Mouse (Mus musculus): ENCODE results near the gene Map3k7.
A peak's percentile ranks its signal among the peaks of the same experiment; 100 is the strongest.
"Not testable (repeated sequence)": the region's sequence is repeated elsewhere in the genome, so short reads cannot be mapped to it uniquely, and the experiment has no call there.

The Map3k7 gene

DNA sequence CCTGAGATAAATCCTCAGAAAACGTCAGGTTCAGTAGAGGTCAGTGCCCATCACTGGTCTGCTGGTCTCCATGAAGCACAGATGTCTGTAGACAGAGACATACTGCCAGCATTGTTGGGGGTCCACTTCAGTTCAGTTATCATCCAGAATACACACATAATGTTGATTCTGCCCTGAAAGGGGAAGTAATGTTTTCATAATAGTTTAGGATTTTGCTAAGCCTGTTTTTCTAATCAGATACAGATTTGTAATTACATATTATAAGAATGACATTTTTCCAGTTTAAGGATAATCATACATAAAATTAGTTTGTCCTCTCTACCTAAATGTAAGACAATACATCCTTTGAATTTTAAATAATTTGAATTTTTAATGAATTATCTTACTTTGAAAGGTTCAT lies 30.0 kb downstream of the Map3k7 start:
- no peak for DNase-seq

DNA sequence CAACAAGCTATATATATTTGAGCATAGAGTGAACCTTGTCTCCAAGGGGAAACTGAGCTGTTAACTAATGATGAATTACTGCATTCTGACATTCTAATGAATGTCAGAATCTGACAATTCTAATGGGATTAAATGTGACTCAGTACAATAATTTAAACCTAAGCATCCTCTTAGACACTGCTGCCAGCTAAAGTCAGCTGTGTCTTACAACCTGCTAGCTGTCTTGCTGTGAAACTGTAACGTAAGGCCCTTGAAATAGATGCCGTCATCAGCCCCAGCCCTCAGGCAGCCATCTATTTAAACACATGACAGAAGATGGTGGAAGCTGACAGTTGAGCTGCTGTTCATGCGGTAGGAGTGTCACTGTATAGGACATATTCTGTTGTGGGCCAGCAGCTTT lies 37.6 kb downstream of the Map3k7 start:
- no peak for DNase-seq

DNA sequence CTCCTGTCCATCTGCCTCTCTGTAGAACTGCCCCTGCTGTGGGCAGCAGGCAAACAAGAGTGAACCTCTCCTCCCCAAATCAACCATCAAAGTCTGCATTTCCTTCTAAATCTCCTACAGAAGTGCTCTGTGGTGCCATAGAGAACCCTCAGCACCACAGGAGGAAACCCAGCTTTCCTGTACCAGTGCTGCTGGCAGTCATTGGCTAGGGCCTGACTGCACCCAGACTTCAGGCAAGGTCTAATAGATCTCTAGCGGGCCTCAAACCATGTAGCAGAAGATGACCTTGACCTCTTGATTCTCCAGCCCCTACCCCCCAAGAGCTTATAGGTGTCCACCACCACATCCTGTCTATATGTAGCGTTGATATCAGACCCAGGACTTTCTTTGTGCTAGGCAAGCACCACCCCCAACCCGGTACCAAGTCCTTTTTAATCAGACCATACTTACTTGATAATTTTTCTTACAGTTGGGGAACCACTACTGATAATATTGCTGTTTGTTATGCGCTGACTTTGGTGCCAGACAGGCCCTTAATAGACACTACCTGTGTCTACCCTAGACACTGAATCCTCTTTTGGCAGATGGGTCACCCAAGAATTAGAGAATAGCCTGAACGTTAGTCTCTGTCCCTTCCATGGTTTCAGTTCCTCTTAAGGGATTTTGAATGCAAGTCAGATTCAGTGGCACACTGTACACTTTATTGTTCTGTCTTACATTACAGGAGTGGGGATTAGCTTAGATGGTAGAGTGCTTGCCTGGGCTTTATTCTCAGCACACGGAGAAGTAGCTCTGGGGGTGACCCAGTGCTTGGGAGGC lies 41.1 kb downstream of the Map3k7 start:
- no peak for DNase-seq

DNA sequence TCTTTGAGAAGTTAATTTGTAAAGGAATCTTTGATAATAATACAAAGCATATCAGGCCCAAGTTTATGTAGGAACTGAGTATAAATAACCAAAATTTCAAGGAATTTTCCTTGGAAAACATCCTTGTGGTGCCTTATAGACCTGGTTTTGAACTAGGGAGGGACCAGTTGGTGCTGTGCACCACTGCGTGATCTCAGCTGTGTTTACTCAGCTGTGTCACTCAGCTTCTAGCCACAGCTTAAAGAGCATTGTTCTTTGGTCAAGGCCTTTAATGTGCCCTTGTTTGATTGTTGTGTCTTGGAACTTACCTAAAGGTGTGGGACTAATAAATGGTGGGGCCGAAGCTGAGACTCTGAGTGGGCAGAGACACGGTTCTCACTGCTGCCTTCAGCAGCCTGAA lies 43.3 kb downstream of the Map3k7 start:
- DNase-seq, result no peak

DNA sequence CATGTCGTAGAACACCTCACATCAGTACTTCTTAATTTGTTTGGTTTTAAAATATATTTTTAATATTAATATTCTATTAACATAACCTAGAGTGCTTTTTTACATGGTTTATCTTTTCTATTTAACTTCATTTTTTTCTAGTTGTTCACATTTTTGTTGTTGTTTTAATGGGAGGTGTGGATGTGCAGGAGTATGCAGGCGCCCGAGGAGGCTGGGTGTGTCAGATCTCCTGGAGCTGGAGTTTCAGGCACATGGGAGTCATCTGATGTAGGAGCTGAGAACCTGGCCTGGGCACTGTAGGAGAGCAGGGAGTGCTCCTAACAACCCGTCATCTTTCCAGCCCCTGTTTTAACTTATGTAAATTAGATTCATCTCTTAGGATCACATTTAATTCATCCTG lies 44.2 kb downstream of the Map3k7 start:
- no peak for DNase-seq

DNA sequence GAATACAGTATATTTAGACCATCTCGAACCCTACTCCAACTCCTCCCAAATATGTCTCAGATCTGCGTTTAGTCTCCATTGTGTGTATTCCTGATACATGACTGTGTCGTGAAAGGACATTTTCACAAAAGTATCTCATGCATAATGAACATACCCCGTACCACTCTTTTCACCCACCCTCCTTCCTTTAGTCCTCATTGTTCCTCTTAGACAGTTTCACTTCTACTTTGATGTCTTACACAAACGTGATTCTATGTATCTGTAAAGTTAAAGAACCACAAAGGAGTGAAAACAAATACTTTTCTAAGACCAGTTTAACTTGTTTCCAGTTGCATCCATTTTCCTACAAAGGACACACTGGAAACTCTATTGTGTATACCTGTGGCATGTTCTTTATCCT lies 46.9 kb downstream of the Map3k7 start:
- DNase-seq, result no peak

DNA sequence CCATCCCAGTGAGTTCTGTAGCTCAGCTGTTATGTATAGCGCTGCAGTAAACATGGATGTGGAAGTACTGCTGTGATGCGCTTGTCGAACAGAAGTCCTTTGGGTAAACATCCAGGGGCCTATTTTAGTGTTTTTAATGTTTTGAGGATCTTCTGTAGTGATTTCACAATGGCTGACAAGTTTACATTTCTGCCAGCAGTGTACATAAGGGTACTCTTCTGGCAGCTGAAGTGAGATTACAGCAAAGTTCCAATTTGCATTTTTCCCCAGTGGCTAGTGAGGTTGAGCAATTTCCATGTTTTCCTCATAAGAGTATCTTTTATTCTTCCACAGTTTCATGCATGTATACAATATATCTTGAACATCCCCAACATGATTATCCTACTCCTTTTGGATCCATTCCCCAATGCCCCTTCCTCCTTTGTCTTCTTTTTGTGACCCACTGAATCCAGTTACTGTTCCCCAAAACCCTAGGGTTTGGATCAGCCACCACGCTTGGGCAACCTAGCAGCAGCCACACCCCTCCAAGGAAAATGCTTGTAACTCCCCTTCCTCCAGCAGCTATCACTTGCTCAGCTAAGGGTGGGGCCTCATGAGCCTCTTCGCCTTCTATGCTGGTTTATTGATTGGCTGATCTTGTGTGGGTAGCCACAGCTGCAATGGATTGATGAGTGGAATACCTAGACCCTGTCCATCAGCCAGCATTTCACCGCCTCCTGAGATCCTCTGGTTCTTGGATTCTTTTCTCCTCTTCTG lies 47.5 kb downstream of the Map3k7 start:
- DNase-seq, result no peak

DNA sequence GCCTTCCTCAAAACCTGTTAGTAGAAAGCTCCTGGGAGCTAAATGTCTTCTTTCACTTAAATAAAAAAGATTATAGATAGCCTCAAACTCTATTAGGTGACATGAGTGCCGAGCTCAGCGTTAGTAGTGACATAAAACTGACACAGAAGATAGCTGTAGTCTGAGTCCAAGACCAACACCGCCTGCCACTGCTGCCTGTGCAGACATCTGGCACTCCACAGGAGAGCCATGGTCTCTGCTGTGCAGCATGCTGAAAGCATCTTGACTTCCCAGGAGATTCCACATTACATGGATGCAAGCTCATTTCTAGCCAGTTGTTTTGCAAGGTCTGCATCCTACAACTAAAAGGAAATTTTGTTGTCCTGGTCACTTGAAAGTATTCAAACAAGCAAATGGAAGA lies 57.2 kb downstream of the Map3k7 start:
- DNase-seq, result peak; percentile 26

DNA sequence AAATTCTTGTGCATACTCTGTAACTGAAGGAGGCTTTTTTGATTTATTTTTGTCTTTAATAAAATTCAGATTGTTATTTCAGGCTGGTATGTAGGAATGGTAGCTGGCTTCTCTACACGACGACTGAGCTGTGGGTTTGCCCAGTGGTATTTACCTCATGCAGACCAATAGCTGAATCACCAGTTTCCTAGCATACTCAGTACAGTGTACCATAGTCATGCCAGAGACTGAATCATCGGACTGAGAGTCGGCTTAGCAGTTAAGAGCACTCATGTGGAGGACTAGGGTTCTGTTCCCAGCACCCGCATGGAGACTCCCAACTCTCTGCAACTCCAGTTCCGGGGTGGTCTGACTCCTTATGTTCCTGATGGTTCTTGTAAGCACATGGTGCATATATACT lies 58.4 kb downstream of the Map3k7 start:
- DNase-seq, result no peak

DNA sequence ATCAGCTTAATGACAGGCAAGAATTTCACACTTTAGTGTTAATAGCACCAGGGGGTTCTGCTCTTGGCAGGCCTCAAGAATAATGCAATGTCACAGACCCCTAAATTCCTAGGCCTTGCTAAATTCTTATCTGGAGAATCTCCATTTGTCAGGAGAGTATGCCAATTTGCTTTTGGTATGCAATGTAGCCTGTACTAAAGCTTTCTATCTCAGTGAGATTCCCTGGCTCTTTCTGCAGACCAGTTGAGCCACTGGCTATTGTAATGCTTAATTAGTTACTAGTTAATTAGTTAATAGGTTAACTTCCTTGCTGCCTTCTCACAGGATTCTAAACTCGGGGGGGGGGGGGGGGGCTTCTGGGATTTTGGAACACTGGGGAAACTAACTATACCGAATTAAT lies 60.3 kb downstream of the Map3k7 start:
- DNase-seq, result not testable (repeated sequence)

DNA sequence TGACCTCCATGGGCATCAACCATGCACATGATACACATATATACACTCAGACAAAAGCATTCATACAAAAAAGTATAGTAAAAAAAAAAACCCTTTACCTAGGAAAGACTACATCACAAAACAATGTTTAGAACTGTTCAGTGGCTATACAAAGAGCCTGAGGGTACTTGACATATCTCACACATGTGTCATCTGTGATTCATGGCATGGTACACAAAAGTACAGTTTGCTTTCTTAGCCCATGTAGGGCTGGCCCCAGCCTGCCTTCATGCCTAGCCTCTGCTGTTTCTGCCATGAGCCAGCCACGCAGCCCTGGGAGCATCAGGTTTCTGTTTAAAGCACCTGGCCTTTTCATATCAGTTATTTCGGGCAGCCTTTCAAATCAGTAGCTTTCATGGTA lies 61.2 kb downstream of the Map3k7 start:
- no peak for DNase-seq

DNA sequence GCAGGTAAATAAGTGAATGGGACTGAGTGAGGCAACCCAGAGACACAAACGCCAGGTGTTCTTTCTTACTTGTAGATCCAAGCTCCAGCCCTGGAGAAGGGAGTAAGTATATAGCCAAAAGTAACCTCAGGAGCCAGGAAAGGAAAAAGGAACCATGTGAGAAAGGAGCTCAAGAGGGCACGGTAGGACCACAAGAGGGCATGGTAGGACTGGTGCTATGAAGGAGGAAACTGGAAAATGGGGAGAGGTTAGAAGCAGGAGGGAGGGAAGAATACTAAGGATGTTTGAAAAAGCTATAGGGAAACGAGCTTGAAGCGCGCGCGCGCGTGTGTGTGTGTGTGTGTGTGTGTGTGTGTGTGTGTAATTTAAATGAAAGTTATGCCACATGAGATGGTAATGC lies 63.2 kb downstream of the Map3k7 start:
- no peak for DNase-seq

DNA sequence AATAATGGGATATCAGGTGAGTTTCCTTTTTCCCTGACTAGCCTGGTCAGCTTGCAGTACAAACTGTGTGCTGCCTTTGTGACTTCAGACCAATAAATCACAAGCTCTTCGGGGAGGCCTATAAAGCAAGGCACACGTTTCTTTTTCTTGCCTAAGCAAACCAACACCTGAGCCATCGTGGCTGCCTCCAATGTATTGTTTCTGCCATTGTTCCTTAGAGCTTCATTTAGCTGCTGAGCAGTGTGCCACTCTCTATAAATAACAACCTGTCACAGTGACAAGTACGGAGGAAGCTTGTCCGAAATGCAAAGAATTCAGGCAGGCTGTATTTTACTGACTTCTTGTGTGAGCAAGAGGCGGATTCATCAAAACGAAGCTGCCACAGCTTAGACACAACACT lies 73.4 kb downstream of the Map3k7 start:
- DNase-seq, result no peak

DNA sequence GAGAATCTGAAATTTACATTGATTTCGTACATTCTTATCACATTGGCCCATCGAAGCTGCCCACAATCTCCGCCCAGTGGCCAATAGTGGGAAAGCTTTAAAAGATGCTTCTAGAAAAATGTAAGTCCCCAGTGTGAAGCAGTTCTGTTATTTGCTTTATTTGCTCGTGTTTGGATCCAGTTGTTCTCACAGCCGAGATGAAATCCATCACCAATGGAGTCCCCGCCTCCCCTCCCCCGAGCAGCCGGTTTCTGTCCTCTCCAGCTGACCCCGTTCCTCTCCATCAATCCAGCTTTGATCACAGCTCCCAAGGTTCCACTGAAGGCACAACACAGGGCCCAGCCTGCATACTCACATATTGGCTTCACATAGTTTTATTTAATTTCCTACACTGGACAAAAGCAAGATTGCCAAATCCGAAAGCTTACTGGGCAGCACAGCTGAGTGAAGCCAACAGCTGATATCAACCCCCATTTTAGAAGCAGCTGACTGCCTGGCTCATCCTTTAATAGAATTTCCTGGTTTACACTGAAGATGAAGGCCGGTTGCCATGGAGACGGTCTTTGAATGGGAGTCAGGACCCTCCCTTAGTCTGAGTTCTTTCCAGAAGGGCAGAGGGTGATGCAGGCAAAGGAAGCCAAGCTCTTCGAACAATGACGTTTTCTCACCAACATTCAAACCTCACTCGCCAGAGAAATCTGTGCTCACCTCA lies 78.0 kb downstream of the Map3k7 start:
- DNase-seq, result no peak

DNA sequence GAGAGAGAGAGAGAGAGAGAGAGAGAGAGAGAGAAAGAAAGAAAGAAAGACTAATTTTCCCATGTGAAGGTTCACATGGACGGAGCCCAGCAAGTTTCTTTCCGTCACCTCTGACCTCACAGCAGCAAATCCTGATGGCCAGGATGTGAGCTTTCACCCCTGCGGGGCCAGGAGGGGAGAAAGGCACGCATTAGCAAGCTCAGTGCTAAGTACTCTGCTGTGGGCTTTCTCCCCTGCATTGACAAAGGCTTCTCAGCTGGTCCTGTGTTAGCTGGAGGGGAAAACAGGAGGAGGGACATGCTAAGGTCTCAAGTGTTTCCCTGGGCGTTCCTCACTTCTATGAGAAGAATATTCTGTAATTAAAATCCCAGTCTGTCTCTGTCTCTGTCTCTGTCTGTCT lies 81.3 kb downstream of the Map3k7 start:
- no peak for DNase-seq

DNA sequence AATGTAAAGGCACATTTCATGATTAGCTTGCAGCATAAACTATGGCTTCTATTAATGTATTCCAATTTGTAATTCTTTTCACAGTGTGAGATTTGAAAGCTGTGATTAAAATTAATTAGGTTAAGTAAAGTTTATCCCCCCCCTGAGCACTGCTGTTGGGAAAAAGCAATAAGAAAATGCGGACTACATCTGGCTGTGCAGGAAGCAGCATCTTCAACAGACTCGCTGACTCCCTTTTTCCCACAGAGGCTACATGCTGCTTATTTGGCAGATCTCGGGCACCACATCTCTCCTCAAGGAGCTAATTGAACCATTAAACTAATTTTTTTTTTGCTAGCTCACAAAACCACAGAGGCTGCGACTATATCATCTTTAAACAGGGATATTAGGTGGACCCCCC lies 85.9 kb downstream of the Map3k7 start:
- no peak for DNase-seq

DNA sequence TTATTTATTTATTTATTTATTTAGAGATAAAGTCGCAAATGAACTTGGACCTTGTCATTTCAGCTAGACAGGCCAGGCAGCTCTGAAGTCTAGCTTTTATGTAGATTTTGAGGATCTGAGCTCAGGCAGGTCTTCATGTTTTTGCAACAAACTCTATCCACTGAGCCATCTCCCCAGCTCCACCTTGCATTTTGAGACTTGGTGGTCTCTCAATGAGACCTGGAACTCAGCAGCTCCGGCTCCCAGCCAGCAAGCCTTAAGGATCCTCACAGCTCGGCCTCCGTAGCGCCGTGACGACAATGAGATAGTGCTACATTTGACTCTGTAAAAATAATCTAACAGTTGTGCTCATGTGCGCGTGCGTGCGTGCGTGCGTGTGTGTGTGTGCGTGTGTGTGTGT lies 89.3 kb downstream of the Map3k7 start:
- DNase-seq, result no peak

DNA sequence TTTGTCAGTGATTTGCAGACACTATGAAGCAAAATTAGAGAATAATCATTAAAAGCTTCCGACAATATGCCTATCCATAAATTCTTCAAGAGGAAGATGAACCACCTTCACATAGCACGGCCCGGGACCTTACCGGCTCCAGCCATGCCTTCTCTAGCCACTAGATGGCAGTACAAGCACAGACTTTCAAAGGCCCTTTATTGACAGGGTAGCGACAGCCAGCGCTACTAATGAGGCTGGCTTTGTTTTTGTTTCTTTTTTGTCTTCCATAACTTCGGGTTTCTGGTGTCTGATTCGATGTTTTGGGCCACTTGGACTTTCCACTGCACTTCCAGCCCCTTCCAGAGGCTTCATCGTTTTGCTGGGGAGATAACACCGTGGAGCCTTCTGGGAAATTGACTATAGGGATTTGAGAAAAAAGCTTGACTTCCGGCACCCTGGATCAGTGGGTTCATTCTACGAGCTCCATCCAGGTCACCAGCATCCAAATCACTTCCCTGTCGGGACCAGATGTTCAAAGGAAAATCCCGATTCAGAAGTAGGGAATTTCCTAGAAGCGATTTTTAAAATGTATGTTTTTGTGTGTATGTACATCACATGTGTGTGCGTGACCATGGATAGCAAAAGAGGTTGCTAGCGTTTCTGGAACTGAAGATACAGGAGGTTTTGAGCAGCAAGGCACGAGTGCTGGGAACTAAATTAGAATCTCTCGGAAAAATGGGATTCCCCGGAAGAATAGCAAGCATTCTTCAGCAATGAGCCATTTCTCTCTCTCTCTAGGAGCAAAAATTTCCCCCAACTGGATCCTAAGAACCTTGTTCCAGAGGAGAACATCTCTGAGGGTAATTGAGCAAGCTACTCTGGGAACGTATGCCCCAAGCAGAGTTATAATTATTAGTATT lies 91.5 kb downstream of the Map3k7 start:
- DNase-seq, result peak; percentile 76

DNA sequence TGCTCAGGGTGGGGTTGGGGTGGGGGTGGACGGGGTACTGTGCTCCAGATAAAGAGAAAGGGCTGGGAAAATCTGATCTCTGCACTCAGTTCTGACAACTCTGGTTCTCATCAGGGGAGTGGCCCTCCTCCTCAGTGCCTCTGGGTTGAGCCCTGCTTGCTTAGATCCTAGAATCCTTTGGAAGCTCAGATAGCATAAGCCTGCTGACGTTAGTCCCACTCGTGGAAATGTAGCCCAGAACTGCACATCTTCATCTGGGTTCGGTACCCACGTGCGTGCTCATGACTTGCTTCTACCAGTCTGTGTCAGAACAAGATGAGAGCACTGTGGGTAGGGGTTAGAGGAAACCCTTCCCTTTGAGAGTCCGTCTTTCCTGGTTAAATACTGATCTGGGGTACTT lies 92.5 kb downstream of the Map3k7 start:
- DNase-seq, result no peak

DNA sequence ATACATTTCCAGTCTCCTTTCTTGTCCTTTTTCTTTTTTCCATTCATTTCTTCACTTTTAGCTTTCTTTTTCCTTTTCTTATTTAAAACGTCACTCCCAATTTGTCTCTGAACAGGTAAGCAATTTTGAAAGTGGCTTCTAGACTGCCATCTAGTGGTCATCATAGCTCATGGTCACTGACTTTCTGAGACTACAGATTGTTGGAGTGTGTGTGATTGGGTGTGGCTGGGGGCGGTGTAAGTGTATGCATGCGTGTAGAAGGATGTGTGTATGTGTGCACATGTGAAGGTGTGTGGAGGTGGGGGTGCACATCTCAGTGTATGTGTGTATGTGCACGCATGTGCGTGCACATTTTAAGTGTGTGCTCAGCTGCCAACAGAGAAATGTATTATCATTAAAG lies 93.2 kb downstream of the Map3k7 start:
- peak; percentile 30 for DNase-seq

DNA sequence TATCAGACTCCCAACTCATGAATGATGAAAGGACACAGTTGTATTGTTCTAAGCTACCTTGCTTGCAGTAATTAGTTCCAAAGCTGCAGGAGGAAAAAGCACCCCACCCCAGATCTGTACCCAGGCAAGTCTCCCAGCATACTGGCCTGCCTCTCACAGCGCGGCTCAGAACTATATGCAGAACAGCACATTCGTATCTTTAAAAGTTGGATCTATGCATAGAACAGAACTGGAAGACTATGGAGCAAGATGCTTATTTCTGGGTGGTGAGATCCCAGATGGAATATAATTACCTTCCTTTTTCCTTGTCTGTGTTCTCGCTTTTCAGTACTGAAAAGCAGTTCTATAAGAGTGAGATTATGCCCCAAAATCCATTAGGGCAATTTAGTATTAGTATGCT lies 96.8 kb downstream of the Map3k7 start:
- no peak for DNase-seq

DNA sequence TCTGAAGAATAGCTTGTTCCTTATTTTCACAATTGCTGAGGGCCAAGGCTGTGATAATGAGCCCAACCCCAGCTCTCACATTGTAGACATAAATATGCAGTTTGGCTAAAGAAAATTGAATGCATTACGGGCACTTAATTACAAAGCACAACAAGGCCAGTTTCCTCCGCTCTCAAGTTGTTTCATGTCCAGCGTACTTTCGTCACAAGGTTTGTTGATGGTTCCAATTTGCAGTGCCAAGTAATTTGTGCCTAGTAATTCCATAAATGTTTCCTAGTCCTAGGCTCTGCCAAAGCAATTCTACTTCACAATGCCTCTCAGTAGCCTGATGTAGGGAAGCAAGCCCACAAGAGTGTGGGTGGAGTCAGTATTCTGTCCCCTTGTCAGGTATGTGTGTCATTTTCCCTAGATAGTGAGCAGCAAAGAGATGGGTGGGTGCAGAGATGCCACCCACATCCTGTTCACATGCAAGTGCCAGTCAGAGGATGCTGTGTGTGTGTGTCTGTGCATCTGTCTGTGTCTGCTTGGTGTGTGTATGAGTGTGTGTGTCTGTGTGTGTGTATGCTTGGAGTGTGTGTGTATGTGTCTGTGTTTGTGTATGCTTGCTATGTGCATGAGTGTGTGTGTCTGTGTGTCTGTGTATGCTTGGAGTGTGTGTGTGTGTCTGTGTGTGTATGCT lies 98.6 kb downstream of the Map3k7 start:
- DNase-seq, result no peak

All from cerebellum, adult 11-12 months (tissue).